Mouse (Mus musculus): ENCODE data around the gene Slc16a6. TPM values are rescaled to one million over a fixed set of nuclear protein-coding genes. Genes with fewer than 3 reads are reported as not detected.

Slc16a6 gene
- 19.4 TPM for polyA plus RNA-seq (2017; shearing (Covaris generic))

GRCm38 (mm10) chr11:109473171-109474085 is at the start of gene Slc16a6, which contains the start of gene Arsg:
TSS of gene Slc16a6 (minus strand) at chr11:109473598.
TSS of gene Arsg (plus strand) at chr11:109473374.

GRCm38 (mm10) chr11:109425392-109426271 is 47.8 kb downstream of the Slc16a6 start, which contains the start of gene Amz2:
TSS of gene Amz2 (plus strand) at chr11:109425946.

GRCm38 (mm10) chr11:109413617-109414016 is 59.8 kb downstream of the Slc16a6 start, which contains the start of gene 9930022D16Rik:
TSS of gene 9930022D16Rik (plus strand) at chr11:109413917.

Other genes starting within 250 kb of the Slc16a6 start
- 8.9 TPM for gene Rgs9, start 175.5 kb downstream of the Slc16a6 start, polyA plus RNA-seq (2017; shearing (Covaris generic))
- 53.5 TPM for gene Gna13, start 110.8 kb downstream of the Slc16a6 start, polyA plus RNA-seq (2017; shearing (Covaris generic))
- 0.43 TPM for gene 9930022D16Rik, start 59.7 kb downstream of the Slc16a6 start, polyA plus RNA-seq (2017; shearing (Covaris generic))
- gene Amz2, start 47.7 kb downstream of the Slc16a6 start, polyA plus RNA-seq (2017; shearing (Covaris generic)): 41.9 TPM
- 2.2 TPM for gene Arsg, start 224 bp downstream of the Slc16a6 start, polyA plus RNA-seq (2017; shearing (Covaris generic))
- 0.32 TPM for gene Wipi1, start 138.4 kb upstream of the Slc16a6 start, polyA plus RNA-seq (2017; shearing (Covaris generic))
- 528 TPM for gene Prkar1a, start 175.8 kb upstream of the Slc16a6 start, polyA plus RNA-seq (2017; shearing (Covaris generic))
- 1.6 TPM for gene Fam20a, start 248.7 kb upstream of the Slc16a6 start, polyA plus RNA-seq (2017; shearing (Covaris generic))

All from activated CD4-positive, CD25-positive, alpha-beta regulatory T cell, adult 9 weeks (primary cell).